Mouse (Mus musculus) neural tube, embryonic 11.5 days (tissue): ENCODE results near the gene Mttp. TPM values are rescaled to one million over a fixed set of nuclear protein-coding genes. Genes with fewer than 3 reads are reported as not detected.

Experiments
- ATAC-seq: fragments of 200-750 bp; cut with Nextera tagmentation; 2 replicates; pipeline ENCODE4 v1.8.0; 2017; ENCODE audit warnings: moderate number of reproducible peaks, mild to moderate bottlenecking, moderate TSS enrichment, moderate library complexity; ENCODE audit not compliant: insufficient read depth, low FRiP score, low TSS enrichment
- DNase-seq: peaks from one replicate; pipeline ENCODE4 v3.0.0-alpha.2; 2015; ENCODE audit warnings: low spot score
- H3K27ac ChIP-seq: fragments of 300-500 bp; sonication (generic); 2 replicates; pipeline ENCODE4 v1.5.1; 2014; ENCODE audit warnings: low read depth, mild to moderate bottlenecking, low read length
- H3K27me3 ChIP-seq: fragments of 300-500 bp; sonication (generic); 2 replicates; pipeline ENCODE4 v1.6.1; 2014; ENCODE audit warnings: mild to moderate bottlenecking, low read length, mixed read lengths; ENCODE audit not compliant: control insufficient read depth, insufficient read depth
- H3K36me3 ChIP-seq: fragments of 300-500 bp; sonication (generic); 2 replicates; pipeline ENCODE4 v1.6.1; 2014; ENCODE audit warnings: mild to moderate bottlenecking, low read length, moderate library complexity, mixed read lengths; ENCODE audit not compliant: control insufficient read depth, insufficient read depth
- H3K4me1 ChIP-seq: fragments of 300-500 bp; sonication (generic); 2 replicates; pipeline ENCODE4 v1.6.1; 2014; ENCODE audit warnings: low read length, mixed read lengths; ENCODE audit not compliant: control insufficient read depth, insufficient read depth
- H3K4me2 ChIP-seq: fragments of 300-500 bp; sonication (generic); 2 replicates; pipeline ENCODE4 v1.6.1; 2014; ENCODE audit warnings: low read depth, mild to moderate bottlenecking, moderate library complexity
- H3K4me3 ChIP-seq: fragments of 300-500 bp; sonication (generic); 2 replicates; pipeline ENCODE4 v1.5.1; 2014; ENCODE audit warnings: low read depth, low read length
- H3K9ac ChIP-seq: fragments of 300-500 bp; sonication (generic); 2 replicates; pipeline ENCODE4 v1.6.1; 2014; ENCODE audit warnings: mild to moderate bottlenecking, low read length
- H3K9me3 ChIP-seq: fragments of 300-500 bp; sonication (generic); 2 replicates; pipeline ENCODE4 v1.6.1; 2016; ENCODE audit warnings: low read length; ENCODE audit not compliant: control insufficient read depth
- whole genome bisulfite sequencing: fragments of 180-500 bp; shearing (Covaris S2); extraction: QIAGEN DNeasy Blood & Tissue Kit; methylation state at CpG from one replicate; pipeline ENCODE4 v1.1.7; 2014; 5-methylcytosine and 5-hydroxymethylcytosine counted together
- polyA plus RNA-seq: library from polyadenylated mRNA; unstranded; fragments of >200 nt; fragmentation: Nextera tagmentation; extraction: Ambion mirVana; gene quantifications from 2 replicates; pipeline ENCODE4 v1.2.1, GENCODE M21; 2014

Mttp gene
- polyA plus RNA-seq, 1 experiment from 2014 or later = 7.8 TPM

GRCm38 (mm10) chr3:138040938-138041337, 103.8 kb downstream of the Mttp start:
- ATAC-seq = no peak
- no peak overlapping the region for H3K4me3 ChIP-seq
- H3K9ac ChIP-seq = no peak overlapping the region
- H3K4me2 ChIP-seq = no peak overlapping the region
- H3K27ac ChIP-seq = no peak overlapping the region
- no peaks in the 10 kb centered on the region for H3K27me3 ChIP-seq
- H3K4me1 ChIP-seq = peaks cover 3% of the 10 kb centered on the region; the same call in 1 of the 2 replicates
- H3K36me3 ChIP-seq = no peaks in the 10 kb centered on the region
- DNase-seq = no peak
- H3K9me3 ChIP-seq = no peaks in the 10 kb centered on the region
- WGBS = 78% methylated on average over 2 of the region's 2 CpGs

Other genes starting within 250 kb of the Mttp start
- gene Lamtor3, start 226.5 kb downstream of the Mttp start, polyA plus RNA-seq = 94.8 and 97.7 TPM in 2 replicates
- gene Dapp1, start 163.4 kb downstream of the Mttp start, polyA plus RNA-seq = 1.6 and 2.6 TPM in 2 replicates
- 0.21 and 0.42 TPM in 2 replicates for gene 1110002E22Rik, start 79.9 kb downstream of the Mttp start, polyA plus RNA-seq
- not detected in 2 replicates for gene Gm5105, start 77.6 kb downstream of the Mttp start, polyA plus RNA-seq
- gene Trmt10a, start 1.5 kb downstream of the Mttp start, polyA plus RNA-seq = 13.8 and 17.0 TPM in 2 replicates
- gene 4930579F01Rik, start 48.9 kb upstream of the Mttp start, polyA plus RNA-seq = not detected in 2 replicates
- gene Adh7, start 72.8 kb upstream of the Mttp start, polyA plus RNA-seq = 0.13 TPM in 1 of 2 replicates, not detected in the other
- 1.9 and 2.1 TPM in 2 replicates for gene Adh1, start 116.0 kb upstream of the Mttp start, polyA plus RNA-seq
- not detected in 2 replicates for gene Adh6a, start 168.3 kb upstream of the Mttp start, polyA plus RNA-seq
- 0.53 and 0.68 TPM in 2 replicates for gene Adh6b, start 196.8 kb upstream of the Mttp start, polyA plus RNA-seq